Mouse (Mus musculus): ENCODE data around the gene E2f2.

Gene E2f2

GRCm38 (mm10) chr4:136177244-136177611 lies 5.0 kb downstream of the E2f2 start:
- DNase-seq = peak; percentile 45

GRCm38 (mm10) chr4:136177612-136178474 lies 5.6 kb downstream of the E2f2 start:
- DNase-seq = peak; percentile 76

GRCm38 (mm10) chr4:136178475-136178921 lies 6.3 kb downstream of the E2f2 start:
- no peak for DNase-seq

GRCm38 (mm10) chr4:136179456-136179855 lies 7.3 kb downstream of the E2f2 start:
- DNase-seq = no peak

- peak; percentile 93 for DNase-seq
These were observed 7.8 kb downstream of the E2f2 start for GRCm38 (mm10) chr4:136179998-136180397.

- peak; percentile 88 for DNase-seq
These were observed 8.5 kb downstream of the E2f2 start for GRCm38 (mm10) chr4:136180408-136181330.

GRCm38 (mm10) chr4:136181367-136181766 lies 9.2 kb downstream of the E2f2 start:
- DNase-seq = no peak

GRCm38 (mm10) chr4:136185375-136185774 lies 13.2 kb downstream of the E2f2 start:
- DNase-seq = peak; percentile 78

GRCm38 (mm10) chr4:136186315-136186714 lies 14.1 kb downstream of the E2f2 start:
- DNase-seq = no peak

- peak; percentile 77 for DNase-seq
These were observed 14.7 kb downstream of the E2f2 start for GRCm38 (mm10) chr4:136186739-136187472.

GRCm38 (mm10) chr4:136188973-136189737 lies 17.0 kb downstream of the E2f2 start:
- DNase-seq = no peak

GRCm38 (mm10) chr4:136189912-136190311 lies 17.7 kb downstream of the E2f2 start:
- no peak for DNase-seq

- DNase-seq = no peak
These were observed 21.4 kb downstream of the E2f2 start for GRCm38 (mm10) chr4:136193571-136193970.

- DNase-seq = no peak
These were observed 22.8 kb downstream of the E2f2 start for GRCm38 (mm10) chr4:136195029-136195428.

GRCm38 (mm10) chr4:136195629-136196028 lies 23.4 kb downstream of the E2f2 start:
- DNase-seq = no peak

- no peak for DNase-seq
These were observed 24.0 kb downstream of the E2f2 start for GRCm38 (mm10) chr4:136196201-136196600.

GRCm38 (mm10) chr4:136198846-136199245 lies 26.7 kb downstream of the E2f2 start:
- DNase-seq = no peak

GRCm38 (mm10) chr4:136199562-136200292 lies 27.5 kb downstream of the E2f2 start:
- peak; percentile 69 for DNase-seq

GRCm38 (mm10) chr4:136202509-136202908 lies 30.3 kb downstream of the E2f2 start:
- peak; percentile 90 for DNase-seq

GRCm38 (mm10) chr4:136204775-136205174 lies 32.6 kb downstream of the E2f2 start:
- DNase-seq = no peak

Measured in kidney, postnatal 10 days (tissue).